In genomic region chr13:43182465-43183201, GRCm38 (mm10) we compare ENCODE assay signal across 8 mouse cellular contexts. TPM values are rescaled to one million over a fixed set of nuclear protein-coding genes. Genes with fewer than 3 reads are reported as not detected.
DNase-seq lines count a peak whose midpoint lies in the region; ATAC-seq lines count a peak whose summit lies in the region.

No protein-coding gene starts in this region.

- peak overlapping the region; percentile 17 for H3K4me3 ChIP-seq in embryonic facial prominence, embryonic 12.5 days
- peak overlapping the region; percentile 25 for H3K4me3 ChIP-seq in heart, embryonic 11.5 days (ENCODE audit: low read depth, low read length)
- H3K4me3 ChIP-seq in kidney, embryonic 16.5 days (ENCODE audit: low read length) = peak overlapping the region; percentile 24
- peak overlapping the region; percentile 27; the same call in 1 of the 2 replicates for H3K4me3 ChIP-seq in liver, embryonic 11.5 days (ENCODE audit: low read depth, low read length)
- H3K4me3 ChIP-seq in stomach, embryonic 14.5 days (ENCODE audit: low read depth, low read length) = peak overlapping the region; percentile 19

- WGBS in embryonic facial prominence, embryonic 12.5 days = 22% methylated on average over 14 of the region's 14 CpGs
- 10% methylated on average over 14 of the region's 14 CpGs for WGBS in heart, embryonic 11.5 days (ENCODE audit: insufficient replicate concordance)
- 15% methylated on average over 14 of the region's 14 CpGs for WGBS in kidney, embryonic 16.5 days
- WGBS in liver, embryonic 11.5 days = 16% methylated on average over 14 of the region's 14 CpGs
- WGBS in stomach, embryonic 14.5 days = 10% methylated on average over 14 of the region's 14 CpGs

- H3K9ac ChIP-seq in embryonic facial prominence, embryonic 12.5 days = no peak overlapping the region
- H3K9ac ChIP-seq in heart, embryonic 11.5 days (ENCODE audit: low read depth, low read length) = peak overlapping the region; percentile 47; the same call in 1 of the 2 replicates
- no peak overlapping the region for H3K9ac ChIP-seq in kidney, embryonic 16.5 days (replicated peaks; ENCODE audit: low read length)
- H3K9ac ChIP-seq in liver, embryonic 11.5 days (ENCODE audit: low read depth, low read length) = no peak overlapping the region
- 0 out of 2 replicates have a peak overlapping the region, but pooled peaks have one; percentile 4 for H3K9ac ChIP-seq in stomach, embryonic 14.5 days (replicated peaks; ENCODE audit: low read depth, low read length)

- 0 out of 2 replicates have a peak, but pooled peaks cover 2% of the 10 kb centered on the region for H3K27me3 ChIP-seq in embryonic facial prominence, embryonic 12.5 days
- H3K27me3 ChIP-seq in heart, embryonic 11.5 days (ENCODE audit: control insufficient read depth, insufficient read depth, low read length) = no peaks in the 10 kb centered on the region; the same call in 1 of the 2 replicates
- no peaks in the 10 kb centered on the region for H3K27me3 ChIP-seq in kidney, embryonic 16.5 days (ENCODE audit: insufficient read depth, low read length)
- H3K27me3 ChIP-seq in liver, embryonic 11.5 days (replicated peaks; ENCODE audit: control insufficient read depth, insufficient read depth, low read length) = peaks cover 3% of the 10 kb centered on the region; the same call in 1 of the 2 replicates
- no peaks in the 10 kb centered on the region for H3K27me3 ChIP-seq in stomach, embryonic 14.5 days (ENCODE audit: control insufficient read depth, insufficient read depth, low read length)

- peak; percentile 32 for DNase-seq in 3134 (ENCODE audit: extremely low read depth, insufficient read length, low spot score)
- DNase-seq in adrenal gland, postnatal 36 days = peak; percentile 86 to 88
- peak; percentile 73 for DNase-seq in liver, embryonic 11.5 days (ENCODE audit: low spot score)
- DNase-seq in natural killer cell, adult 2 months (ENCODE audit: low spot score in 2 of 2) = peak; percentile 64 to 78

- peak overlapping the region; percentile 44 for H3K4me2 ChIP-seq in embryonic facial prominence, embryonic 12.5 days (replicated peaks)
- peak overlapping the region; percentile 59 for H3K4me2 ChIP-seq in heart, embryonic 11.5 days
- H3K4me2 ChIP-seq in kidney, embryonic 16.5 days (replicated peaks; ENCODE audit: low read depth, low read length) = peak overlapping the region; percentile 40
- peak overlapping the region; percentile 59 for H3K4me2 ChIP-seq in liver, embryonic 11.5 days
- peak overlapping the region; percentile 40 for H3K4me2 ChIP-seq in stomach, embryonic 14.5 days (replicated peaks; ENCODE audit: low read depth, low read length)

- H3K4me1 ChIP-seq in embryonic facial prominence, embryonic 12.5 days = peaks cover 6% of the 10 kb centered on the region
- peaks cover 15% of the 10 kb centered on the region for H3K4me1 ChIP-seq in heart, embryonic 11.5 days (ENCODE audit: control insufficient read depth, insufficient read depth, low read length)
- H3K4me1 ChIP-seq in kidney, embryonic 16.5 days (ENCODE audit: insufficient read depth, low read length) = no peaks in the 10 kb centered on the region
- peaks cover 6% of the 10 kb centered on the region for H3K4me1 ChIP-seq in liver, embryonic 11.5 days (replicated peaks; ENCODE audit: control insufficient read depth, insufficient read depth, low read length)
- H3K4me1 ChIP-seq in stomach, embryonic 14.5 days (ENCODE audit: control insufficient read depth, insufficient read depth, low read length) = no peaks in the 10 kb centered on the region

- H3K9me3 ChIP-seq in embryonic facial prominence, embryonic 12.5 days = no peaks in the 10 kb centered on the region
- no peaks in the 10 kb centered on the region for H3K9me3 ChIP-seq in heart, embryonic 11.5 days (replicated peaks; ENCODE audit: control insufficient read depth, low read length)
- no peaks in the 10 kb centered on the region; the same call in 1 of the 2 replicates for H3K9me3 ChIP-seq in kidney, embryonic 16.5 days (ENCODE audit: low read length)
- no peaks in the 10 kb centered on the region for H3K9me3 ChIP-seq in liver, embryonic 11.5 days (ENCODE audit: control insufficient read depth, low read length)
- no peaks in the 10 kb centered on the region for H3K9me3 ChIP-seq in stomach, embryonic 14.5 days (ENCODE audit: control insufficient read depth, low read depth, low read length)

- no peaks in the 10 kb centered on the region for H3K36me3 ChIP-seq in embryonic facial prominence, embryonic 12.5 days
- H3K36me3 ChIP-seq in heart, embryonic 11.5 days (ENCODE audit: control insufficient read depth, insufficient read depth, low read length) = no peaks in the 10 kb centered on the region
- H3K36me3 ChIP-seq in kidney, embryonic 16.5 days (ENCODE audit: insufficient read depth, low read length) = no peaks in the 10 kb centered on the region
- H3K36me3 ChIP-seq in liver, embryonic 11.5 days (ENCODE audit: control insufficient read depth, insufficient read depth, low read length) = no peaks in the 10 kb centered on the region
- H3K36me3 ChIP-seq in stomach, embryonic 14.5 days (ENCODE audit: control insufficient read depth, insufficient read depth, low read length) = no peaks in the 10 kb centered on the region

- no peak overlapping the region for H3K27ac ChIP-seq in embryonic facial prominence, embryonic 12.5 days
- H3K27ac ChIP-seq in heart, embryonic 11.5 days (ENCODE audit: low read depth, low read length) = no peak overlapping the region
- H3K27ac ChIP-seq in kidney, embryonic 16.5 days (ENCODE audit: low read length) = no peak overlapping the region
- H3K27ac ChIP-seq in liver, embryonic 11.5 days (ENCODE audit: low read depth, low read length) = no peak overlapping the region
- no peak overlapping the region for H3K27ac ChIP-seq in stomach, embryonic 14.5 days (ENCODE audit: low read length)

- ATAC-seq in embryonic facial prominence, embryonic 12.5 days (ENCODE audit: insufficient number of reproducible peaks, insufficient read depth, low FRiP score, low TSS enrichment) = peak; percentile 49; the same call in 1 of the 2 replicates
- ATAC-seq in heart, embryonic 11.5 days (replicated peaks; ENCODE audit: insufficient number of reproducible peaks, low FRiP score, low TSS enrichment) = no peak
- ATAC-seq in kidney, embryonic 16.5 days (ENCODE audit: low FRiP score, low TSS enrichment) = no peak
- ATAC-seq in liver, embryonic 11.5 days (replicated peaks; ENCODE audit: low FRiP score) = no peak
- no peak; the same call in 1 of the 2 replicates for ATAC-seq in stomach, embryonic 14.5 days (ENCODE audit: insufficient number of reproducible peaks, insufficient read depth, low FRiP score, low read depth)

RNA-seq across cellular contexts. Expression of gene Tbc1d7, which starts 11.3 kb away (rescaled TPM):
- 10 to 100 TPM; 16.7 to 17.9 TPM for total RNA-seq in adrenal gland, postnatal 36 days (2021)
- 59.4 and 63.9 TPM in 2 replicates for polyA plus RNA-seq in embryonic facial prominence, embryonic 12.5 days (2016; fragmentation: Nextera tagmentation; extraction: Ambion mirVana)
- polyA plus RNA-seq in heart, embryonic 11.5 days (2014; fragmentation: Nextera tagmentation; extraction: Ambion mirVana) = 51.1 and 54.2 TPM in 2 replicates
- 57.3 and 58.0 TPM in 2 replicates for polyA plus RNA-seq in kidney, embryonic 16.5 days (2015; fragmentation: Nextera tagmentation; extraction: Ambion mirVana)
- 28.9 and 34.8 TPM in 2 replicates for polyA plus RNA-seq in liver, embryonic 11.5 days (2014; fragmentation: Nextera tagmentation; extraction: Ambion mirVana)
- polyA plus RNA-seq in stomach, embryonic 14.5 days (2014; fragmentation: Nextera tagmentation; extraction: Ambion mirVana) = 47.8 and 51.6 TPM in 2 replicates

Comparison
In these comparisons a context has a peak if more than half of its experiments do, and no peak if none do; other contexts are left out.
1. DNase-seq: peak in every context shown above with its lines; median percentile 87 in adrenal gland, postnatal 36 days; 73 in liver, embryonic 11.5 days; 71 in natural killer cell, adult 2 months; 32 in 3134.
2. H3K9ac ChIP-seq: peak in heart, embryonic 11.5 days (single experiment) and stomach, embryonic 14.5 days (single experiment); none in embryonic facial prominence, embryonic 12.5 days (single experiment), kidney, embryonic 16.5 days (single experiment) and liver, embryonic 11.5 days (single experiment).
3. Peak in every context shown above with its lines, with median percentiles within 50 percentile points of each other: H3K4me2 ChIP-seq and H3K4me3 ChIP-seq.